Mouse (Mus musculus) layer of hippocampus, adult 8-10 months (tissue): ENCODE data around the gene Fam90a1b. TPM values are rescaled to one million over a fixed set of nuclear protein-coding genes. Genes with fewer than 3 reads are reported as not detected.
"Not testable (repeated sequence)": the region's sequence is repeated elsewhere in the genome, so short reads cannot be mapped to it uniquely, and the experiment has no call there.

Source experiments
- DNase-seq, 2 experiments: peaks; one replicate each; pipeline ENCODE4 v3.0.0; 2022; ENCODE audit warnings: low spot score in 2 of 2
- microRNA-seq, 2 experiments: library from miRNA; unstranded; fragments of <30 nt; microRNA quantifications; one replicate each; pipeline ENCODE4 v1.2.0; 2022
- total RNA-seq, 4 experiments: library from RNA; stranded (reverse); gene quantifications; 2 replicates each; pipeline ENCODE4 v1.2.4; 2022

The Fam90a1b gene
- under 1 TPM in 2 of 4 experiments, not detected in 2; 0.14 to 0.16 TPM for total RNA-seq

- DNase-seq = peak; percentile 97 to 98
Measured at GRCm38 (mm10) chrX:94366670-94367241, at the start of gene Fam90a1b, which contains the start of gene Apoo. Gene Fam90a1b (minus strand): TSS chrX:94366777. Gene Apoo (plus strand): TSS chrX:94367117.

DNA sequence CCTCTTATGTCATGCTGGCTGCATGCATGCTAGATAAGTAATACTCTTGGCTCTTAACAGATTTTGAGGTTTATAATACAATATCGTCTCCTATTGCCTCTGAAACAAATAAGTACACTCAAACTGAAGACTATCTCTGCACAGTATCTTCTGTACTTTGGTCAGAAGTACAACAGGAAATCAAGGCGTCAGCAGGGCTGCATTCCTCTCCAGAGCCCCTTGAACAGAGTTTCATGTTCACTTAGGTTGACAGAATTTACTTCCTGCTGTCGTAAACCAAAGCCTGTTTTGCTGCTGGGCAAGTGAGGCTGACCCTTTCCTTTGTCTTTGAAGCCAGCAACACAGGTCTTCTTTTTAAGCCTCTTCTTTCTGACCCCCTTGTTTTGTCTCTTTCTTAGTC lies 42.4 kb upstream of the Fam90a1b start:
- DNase-seq = no peak

DNA sequence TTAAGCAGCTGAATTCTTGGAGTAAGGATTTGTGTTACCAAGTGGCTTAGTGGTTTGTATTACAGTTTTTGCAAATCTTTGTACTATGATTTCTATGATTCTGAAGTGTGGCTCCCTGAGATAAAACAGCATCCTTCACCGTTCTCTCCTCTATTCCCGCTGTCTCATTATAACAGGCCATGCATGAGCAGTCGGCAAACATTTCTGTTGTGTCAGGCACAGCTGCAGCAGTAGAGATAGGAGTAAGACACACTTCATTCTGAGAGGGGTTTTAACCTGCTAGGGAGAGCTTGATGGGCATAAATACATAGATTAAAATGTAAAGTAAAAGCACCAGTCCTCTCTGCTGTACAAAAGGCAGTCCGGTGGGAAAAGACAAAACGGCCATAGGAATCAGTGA lies 12.2 kb upstream of the Fam90a1b start:
- DNase-seq = no peak

DNA sequence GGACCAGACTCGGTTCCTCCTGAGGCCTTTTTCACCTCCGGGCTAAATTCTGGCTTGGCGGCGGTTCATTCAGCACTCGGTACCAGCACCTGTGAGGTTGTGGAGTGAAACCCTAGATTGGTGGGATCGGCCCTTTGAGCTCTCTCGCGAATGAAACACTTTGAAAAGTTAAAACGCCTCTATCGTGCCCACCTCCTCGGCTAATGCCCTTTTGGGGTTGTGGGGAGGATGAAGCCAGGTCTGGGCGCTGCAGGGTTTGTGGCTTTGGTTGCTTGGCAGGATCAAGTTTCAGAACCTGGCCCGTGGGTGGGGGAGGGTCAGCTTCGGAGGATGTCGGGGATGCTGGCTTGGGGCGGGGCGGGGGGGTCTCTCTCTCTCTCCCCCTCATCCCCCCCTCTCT lies 671 bp upstream of the Fam90a1b start:
- no peak for DNase-seq

- DNase-seq = peak in 1 of 2 experiments; percentile 3
Measured at GRCm38 (mm10) chrX:94366029-94366428, 548 bp downstream of the Fam90a1b start.

GRCm38 (mm10) chrX:94365381-94365925 lies 1.1 kb downstream of the Fam90a1b start:
- no peak for DNase-seq

- DNase-seq = not testable (repeated sequence)
Measured at GRCm38 (mm10) chrX:94343638-94344037, 22.9 kb downstream of the Fam90a1b start.

- DNase-seq = no peak
Measured at GRCm38 (mm10) chrX:94321036-94321902, 45.3 kb downstream of the Fam90a1b start.

Small RNAs within 50 kb of the gene (microRNA-seq; reads per million reads assigned to microRNA genes)
- 0 reads per million in 2 experiments for gene Gm44477

Other genes with a start within 250 kb of the Fam90a1b start
- gene Zfx, start 243.1 kb downstream of the Fam90a1b start, total RNA-seq = 10 to 100 TPM; 27.4 to 41.9 (median 38.5) TPM
- 100 to 1,000 TPM; 104 to 187 (median 136) TPM for gene Eif2s3x, start 153.9 kb downstream of the Fam90a1b start, total RNA-seq
- gene Klhl15, start 132.2 kb downstream of the Fam90a1b start, total RNA-seq = 10 to 100 TPM; 23.4 to 27.5 (median 24.8) TPM
- gene Apoo, start 340 bp upstream of the Fam90a1b start, total RNA-seq = 10 to 100 TPM; 47.8 to 74.7 (median 63.2) TPM
- 100 to 1,000 TPM; 510 to 549 (median 529) TPM for gene Maged1, start 175.4 kb upstream of the Fam90a1b start, total RNA-seq